Mouse (Mus musculus) MEL (cell line): ENCODE data around the gene Dntt. TPM values are rescaled to one million over a fixed set of nuclear protein-coding genes. Genes with fewer than 3 reads are reported as not detected.

Experiments used
- DNase-seq: peaks from one replicate; pipeline ENCODE4 v3.0.0; 2011; ENCODE audit warnings: low read depth, low spot score
- H3K27ac ChIP-seq: 2 replicates; pipeline ENCODE4 v1.5.1; 2012; ENCODE audit warnings: low read depth, mild to moderate bottlenecking, control low read depth, low read length, moderate library complexity; ENCODE audit not compliant: control insufficient read depth
- H3K27me3 ChIP-seq, 2 experiments: fragments of 150-350 bp in 1 of 2; sonication (generic) in 1 of 2; 2 replicates each; pipeline ENCODE4 v1.6.1; 2012; ENCODE audit warnings: low read length in 2 of 2, mild to moderate bottlenecking in 2 of 2, improper control_type of control experiment in 1 of 2, moderate library complexity in 1 of 2; ENCODE audit not compliant: insufficient read depth in 2 of 2, control insufficient read depth in 1 of 2
- H3K36me3 ChIP-seq, 2 experiments: 2 replicates each; pipeline ENCODE4 v1.6.1; 2012 to 2014; ENCODE audit warnings: low read length in 2 of 2, improper control_type of control experiment in 1 of 2, inconsistent platforms in 1 of 2, mild to moderate bottlenecking in 1 of 2; ENCODE audit not compliant: insufficient read depth in 2 of 2, control insufficient read depth in 1 of 2
- H3K4me1 ChIP-seq, 2 experiments: fragments of 150-350 bp in 1 of 2; sonication (generic) in 1 of 2; 2 replicates each; pipeline ENCODE4 v1.6.1; 2012; ENCODE audit warnings: low read length in 2 of 2, improper control_type of control experiment in 1 of 2, mild to moderate bottlenecking in 1 of 2; ENCODE audit not compliant: insufficient read depth in 2 of 2, control insufficient read depth in 1 of 2
- H3K4me3 ChIP-seq, 2 experiments: fragments of 150-350 bp in 1 of 2; sonication (generic) in 1 of 2; 2 replicates each; pipeline ENCODE4 v1.5.1; 2012; ENCODE audit warnings: low read depth in 2 of 2, low read length in 2 of 2, mild to moderate bottlenecking in 2 of 2, moderate library complexity in 2 of 2, control low read depth in 1 of 2, improper control_type of control experiment in 1 of 2; ENCODE audit not compliant: control insufficient read depth in 1 of 2, insufficient read depth in 1 of 2
- H3K79me2 ChIP-seq: 2 replicates; pipeline ENCODE4 v1.6.1; 2012; ENCODE audit warnings: mild to moderate bottlenecking, low read length, moderate library complexity; ENCODE audit not compliant: control insufficient read depth, poor library complexity, insufficient read depth
- H3K9ac ChIP-seq: 2 replicates; pipeline ENCODE4 v1.6.1; 2012; ENCODE audit warnings: low read depth, mild to moderate bottlenecking, control low read depth, low read length, moderate library complexity; ENCODE audit not compliant: control insufficient read depth, poor library complexity, severe bottlenecking
- H3K9me3 ChIP-seq: fragments of 150-350 bp; sonication (generic); replicated peaks from 2 replicates; pipeline ENCODE4 v1.6.1; 2012; ENCODE audit warnings: mild to moderate bottlenecking, low read length, improper control_type of control experiment, moderate library complexity; ENCODE audit not compliant: insufficient read depth
- BHLHE40 ChIP-seq: IDR thresholded peaks from 2 replicates; pipeline ENCODE4 v1.6.1; 2012; ENCODE audit warnings: low read depth, mild to moderate bottlenecking, inconsistent platforms, low read length, improper control_type of control experiment, borderline replicate concordance
- CHD2 ChIP-seq: IDR thresholded peaks from 2 replicates; pipeline ENCODE4 v1.6.1; 2011; ENCODE audit warnings: low read length, improper control_type of control experiment
- CTCF ChIP-seq, 3 experiments: IDR thresholded peaks in 2 of 3; conservative IDR thresholded peaks in 1 of 3; 2 replicates each; pipeline ENCODE4 v1.5.1; 2011 to 2012; ENCODE audit warnings: low read length in 3 of 3, low read depth in 2 of 3, mild to moderate bottlenecking in 2 of 3, improper control_type of control experiment in 1 of 3, inconsistent platforms in 1 of 3, mixed read lengths in 1 of 3, moderate library complexity in 1 of 3; ENCODE audit not compliant: control insufficient read depth in 1 of 3, insufficient read depth in 1 of 3, poor library complexity in 1 of 3, severe bottlenecking in 1 of 3
- ELF1 ChIP-seq: IDR thresholded peaks from 2 replicates; pipeline ENCODE4 v1.6.1; 2014; ENCODE audit warnings: low read depth, mild to moderate bottlenecking, inconsistent platforms, low read length, improper control_type of control experiment, moderate library complexity
- EP300 ChIP-seq, 2 experiments: IDR thresholded peaks; 2 replicates each; pipeline ENCODE4 v1.6.1; 2011; ENCODE audit warnings: improper control_type of control experiment in 2 of 2, low read length in 2 of 2, low read depth in 1 of 2, mild to moderate bottlenecking in 1 of 2
- ETS1 ChIP-seq: IDR thresholded peaks from 2 replicates; pipeline ENCODE4 v1.6.1; 2012; ENCODE audit warnings: low read depth, mild to moderate bottlenecking, inconsistent platforms, low read length, improper control_type of control experiment, moderate library complexity
- GATA1 ChIP-seq: IDR thresholded peaks from 2 replicates; pipeline ENCODE4 v1.6.1; 2011; ENCODE audit warnings: low read depth, low read length, improper control_type of control experiment
- KAT2A ChIP-seq: conservative IDR thresholded peaks from 2 replicates; pipeline ENCODE4 v1.6.1; 2012; ENCODE audit warnings: low read depth, low read length, improper control_type of control experiment, inconsistent platforms
- MAX ChIP-seq: IDR thresholded peaks from 2 replicates; pipeline ENCODE4 v1.6.1; 2011; ENCODE audit warnings: low read length, improper control_type of control experiment
- MXI1 ChIP-seq: IDR thresholded peaks from 2 replicates; pipeline ENCODE4 v1.6.1; 2011; ENCODE audit warnings: mild to moderate bottlenecking, low read depth, low read length, improper control_type of control experiment
- MYC ChIP-seq: IDR thresholded peaks from 2 replicates; pipeline ENCODE4 v1.6.1; 2011; ENCODE audit warnings: low read depth, mild to moderate bottlenecking, low read length, improper control_type of control experiment, moderate library complexity
- NELFE ChIP-seq: IDR thresholded peaks from 2 replicates; pipeline ENCODE4 v1.6.1; 2011; ENCODE audit warnings: low read depth, low read length, improper control_type of control experiment
- NRF1 ChIP-seq: IDR thresholded peaks from 2 replicates; pipeline ENCODE4 v1.6.1; 2014; ENCODE audit warnings: low read depth, mild to moderate bottlenecking, inconsistent platforms, low read length, improper control_type of control experiment, moderate library complexity; ENCODE audit not compliant: poor library complexity, insufficient read depth, severe bottlenecking
- POLR2AphosphoS5 ChIP-seq: IDR thresholded peaks from 2 replicates; pipeline ENCODE4 v1.6.1; 2012; ENCODE audit warnings: low read depth, borderline replicate concordance, mild to moderate bottlenecking, inconsistent platforms, low read length, moderate library complexity, mixed read lengths
- RAD21 ChIP-seq: IDR thresholded peaks from 2 replicates; pipeline ENCODE4 v1.6.1; 2011; ENCODE audit warnings: mild to moderate bottlenecking, low read depth, low read length, improper control_type of control experiment
- RCOR1 ChIP-seq: IDR thresholded peaks from 2 replicates; pipeline ENCODE4 v1.6.1; 2012; ENCODE audit warnings: low read depth, mild to moderate bottlenecking, inconsistent platforms, low read length, improper control_type of control experiment
- SIN3A ChIP-seq: IDR thresholded peaks from 2 replicates; pipeline ENCODE4 v1.6.1; 2012; ENCODE audit warnings: low read length, improper control_type of control experiment, inconsistent platforms
- SMC3 ChIP-seq: IDR thresholded peaks from 2 replicates; pipeline ENCODE4 v1.6.1; 2011; ENCODE audit warnings: low read depth, low read length, improper control_type of control experiment
- TCF12 ChIP-seq: IDR thresholded peaks from 2 replicates; pipeline ENCODE4 v1.6.1; 2014; ENCODE audit warnings: low read depth, mild to moderate bottlenecking, inconsistent platforms, low read length, improper control_type of control experiment, moderate library complexity
- UBTF ChIP-seq: IDR thresholded peaks from 2 replicates; pipeline ENCODE4 v1.6.1; 2012; ENCODE audit warnings: low read depth, mild to moderate bottlenecking, inconsistent platforms, low read length, improper control_type of control experiment, moderate library complexity, borderline replicate concordance; ENCODE audit not compliant: insufficient read depth
- USF2 ChIP-seq, 2 experiments: IDR thresholded peaks; 2 replicates each; pipeline ENCODE4 v1.6.1; 2011 to 2012; ENCODE audit warnings: improper control_type of control experiment in 2 of 2, low read length in 2 of 2, borderline replicate concordance in 1 of 2, inconsistent platforms in 1 of 2, low read depth in 1 of 2, mild to moderate bottlenecking in 1 of 2; ENCODE audit not compliant: insufficient read depth in 1 of 2
- ZC3H11A ChIP-seq: IDR thresholded peaks from 2 replicates; pipeline ENCODE4 v1.6.1; 2012; ENCODE audit warnings: low read depth, mild to moderate bottlenecking, inconsistent platforms, low read length, improper control_type of control experiment
- ZNF384 ChIP-seq: IDR thresholded peaks from 2 replicates; pipeline ENCODE4 v1.6.1; 2012; ENCODE audit warnings: low read depth, mild to moderate bottlenecking, inconsistent platforms, low read length, improper control_type of control experiment
- polyA plus RNA-seq, 2 experiments: library from polyadenylated mRNA; stranded (reverse) in 1 of 2; unstranded in 1 of 2; fragments of >175 nt in 1 of 2; fragments of >200 nt in 1 of 2; gene quantifications; 2 replicates each; pipeline versions ENCODE4 v1.2.1 to v1.2.4; 2012; ENCODE audit warnings: low replicate concordance in 2 of 2, low read depth in 1 of 2; ENCODE audit not compliant: insufficient read length in 2 of 2, insufficient read depth in 1 of 2, missing spikeins in 1 of 2
- total RNA-seq: library from RNA; depleted of rRNA; stranded (reverse); fragments of 300-350 nt; gene quantifications from 2 replicates; pipeline ENCODE4 v1.2.3, GENCODE M21; 2012

Gene Dntt
- total and polyA plus RNA-seq, 3 experiments = not detected

- no peaks in the 10 kb centered on the region for H3K79me2 ChIP-seq
- DNase-seq = peak; percentile 72
- no peaks in the 10 kb centered on the region for H3K9me3 ChIP-seq
- H3K27me3 ChIP-seq = peaks cover 1 to 2% of the 10 kb centered on the region in 2 experiments
- TF ChIP-seq TCF12 (no peak), ETS1 (no peak), MXI1 (no peak), GATA1 (0 out of 2 replicates have a peak, but pooled peaks have one; percentile 10), CHD2 (no peak), ZC3H11A (peak; percentile 67), MYC (0 out of 2 replicates have a peak, but pooled peaks have one; percentile 48), EP300 (IDR thresholded peaks at IDR 0.05; ENCODE audit: low read depth in 1 of 2, low read length in 2 of 2) (no peak), POLR2AphosphoS5 (no peak), NRF1 (no peak), CTCF (IDR thresholded peaks at IDR 0.05 in 2 of 3, conservative IDR thresholded peaks at IDR 0.05 in 1 of 3; ENCODE audit: control insufficient read depth in 1 of 3, insufficient read depth in 1 of 3, low read depth in 2 of 3, low read length in 3 of 3, poor library complexity in 1 of 3, severe bottlenecking in 1 of 3) (peak; percentile 59 to 83 (median 74)), BHLHE40 (no peak), ELF1 (no peak), RCOR1 (peak; percentile 20; the same call in 1 of the 2 replicates), NELFE (no peak), RAD21 (peak; percentile 78), SIN3A (no peak), ZNF384 (peak; percentile 51; the same call in 1 of the 2 replicates), SMC3 (peak; percentile 81)
- no peak overlapping the region for H3K9ac ChIP-seq
- no peaks in the 10 kb centered on the region for H3K36me3 ChIP-seq
- H3K4me3 ChIP-seq = no peak overlapping the region
- H3K4me1 ChIP-seq = no peaks in the 10 kb centered on the region
- no peak overlapping the region for H3K27ac ChIP-seq
Observed at GRCm38 (mm10) chr19:41015951-41016716, 12.9 kb upstream of the Dntt start.

- Histone ChIP-seq H3K9ac (no peak overlapping the region), H3K36me3 (peaks cover 0 to 2% of the 10 kb centered on the region in 2 experiments; a peak in 1 of 4 replicates), H3K9me3 (no peaks in the 10 kb centered on the region), H3K27me3 (peaks cover 2 to 3% of the 10 kb centered on the region in 2 experiments; a peak in 3 of 4 replicates), H3K4me3 (no peak overlapping the region), H3K4me1 (no peaks in the 10 kb centered on the region), H3K79me2 (no peaks in the 10 kb centered on the region), H3K27ac (no peak overlapping the region)
- no peak for TF ChIP-seq UBTF
- TF ChIP-seq KAT2A = no peak
- no peak for TF ChIP-seq ETS1
- no peak for TF ChIP-seq MAX
- TF ChIP-seq USF2 (IDR thresholded peaks at IDR 0.05; ENCODE audit: borderline replicate concordance in 1 of 2, insufficient read depth in 1 of 2, low read depth in 1 of 2, low read length in 2 of 2) = no peak
- TF ChIP-seq NELFE = no peak
- DNase-seq = no peak
Observed at GRCm38 (mm10) chr19:41019164-41019675, 9.9 kb upstream of the Dntt start.
